Mouse (Mus musculus): ENCODE data around the gene Olfr655.

DNA sequence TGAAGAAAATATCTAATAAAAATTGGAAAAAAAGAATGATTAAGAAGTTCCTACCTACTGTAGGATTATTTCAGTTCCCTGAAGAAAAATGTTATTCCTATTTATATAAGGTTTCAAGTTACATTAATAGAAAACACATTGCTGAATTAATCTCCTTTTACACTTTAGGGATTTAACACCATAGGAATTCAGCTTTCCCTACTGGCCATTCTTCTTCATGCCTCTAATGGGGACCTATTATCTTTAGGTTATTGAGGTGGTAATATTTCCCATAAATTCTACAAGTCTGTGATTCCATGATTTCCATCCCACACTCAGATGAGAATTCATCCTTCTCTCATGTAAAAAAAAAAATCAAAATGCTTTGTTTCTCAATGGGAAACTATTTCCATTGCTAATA, 22.9 kb upstream of the Olfr655 start, which contains the start of gene Olfr657:
- TF ChIP-seq CTCF (IDR thresholded peaks at IDR 0.05 in 2 of 3, conservative IDR thresholded peaks at IDR 0.05 in 1 of 3; ENCODE audit: control insufficient read depth in 1 of 3, insufficient read depth in 1 of 3, low read depth in 2 of 3, low read length in 3 of 3, poor library complexity in 1 of 3, severe bottlenecking in 1 of 3): no peak
- TF ChIP-seq MAFK (IDR thresholded peaks at IDR 0.05; ENCODE audit: borderline replicate concordance, low read depth, low read length): no peak
- no peak for TF ChIP-seq HCFC1 (IDR thresholded peaks at IDR 0.05; ENCODE audit: low read depth, low read length)
- TF ChIP-seq ZNF384 (IDR thresholded peaks at IDR 0.05; ENCODE audit: low read depth, low read length): no peak
- no peak for TF ChIP-seq SIN3A (IDR thresholded peaks at IDR 0.05; ENCODE audit: low read length)
- no peak for TF ChIP-seq POLR2A (IDR thresholded peaks at IDR 0.05; ENCODE audit: control insufficient read depth in 1 of 2, insufficient read depth in 1 of 2, low read depth in 1 of 2, low read length in 2 of 2, poor library complexity in 1 of 2)
- no peak for TF ChIP-seq USF1 (IDR thresholded peaks at IDR 0.05; ENCODE audit: low read depth, low read length)
- TF ChIP-seq ETS1 (IDR thresholded peaks at IDR 0.05; ENCODE audit: low read depth, low read length): no peak
- no peak for TF ChIP-seq MYC (IDR thresholded peaks at IDR 0.05; ENCODE audit: low read depth, low read length)
- TF ChIP-seq MAX (IDR thresholded peaks at IDR 0.05; ENCODE audit: low read length): no peak
- TF ChIP-seq RAD21 (IDR thresholded peaks at IDR 0.05; ENCODE audit: low read depth, low read length): no peak

Measured in MEL (cell line).